Mouse (Mus musculus) cerebellum, adult 9-10 months (tissue): Measurements from ENCODE around the gene Cldn2.
A peak's percentile ranks its signal among the peaks of the same experiment; 100 is the strongest.

Source experiments
- DNase-seq: peaks from one replicate; pipeline ENCODE4 v3.0.0; 2022

The Cldn2 gene

DNA sequence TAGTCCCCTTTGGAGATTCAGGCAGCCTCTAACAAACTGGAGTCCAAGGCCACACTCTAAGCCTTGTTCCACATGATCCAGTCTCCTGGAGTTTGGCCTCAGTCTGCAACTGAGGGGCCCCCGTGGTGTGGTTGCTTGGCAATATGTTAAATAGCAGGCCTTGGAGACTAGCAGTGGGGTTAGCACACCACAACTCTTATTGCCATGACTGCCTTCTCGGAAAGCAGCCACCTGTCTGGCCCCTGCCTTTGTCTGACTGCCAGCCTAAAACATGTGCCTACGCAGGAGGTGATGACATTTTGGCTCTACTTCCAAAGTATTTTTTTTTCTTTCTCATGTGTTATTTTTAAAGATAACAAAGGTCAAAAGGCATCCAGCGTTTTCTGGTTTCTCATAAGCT is 7.5 kb downstream of the Cldn2 start:
- DNase-seq: peak; percentile 76

DNA sequence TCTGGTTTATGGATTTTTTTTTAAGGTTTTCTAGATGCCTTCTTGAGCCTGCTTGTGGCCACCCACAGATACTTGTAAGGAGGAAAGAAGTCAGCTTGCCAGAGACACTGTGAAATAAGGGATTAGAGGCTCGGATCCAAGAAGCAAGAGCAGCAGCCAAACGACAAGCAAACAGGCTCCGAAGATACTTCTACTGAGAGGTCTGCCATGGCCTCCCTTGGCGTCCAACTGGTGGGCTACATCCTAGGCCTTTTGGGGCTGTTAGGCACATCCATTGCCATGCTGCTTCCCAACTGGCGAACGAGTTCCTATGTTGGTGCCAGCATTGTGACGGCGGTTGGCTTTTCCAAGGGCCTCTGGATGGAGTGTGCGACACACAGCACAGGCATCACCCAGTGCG is 7.9 kb downstream of the Cldn2 start:
- DNase-seq: peak; percentile 71

GRCm38 (mm10) chrX:139812636-139813298 is 12.1 kb downstream of the Cldn2 start:
- no peak for DNase-seq

DNA sequence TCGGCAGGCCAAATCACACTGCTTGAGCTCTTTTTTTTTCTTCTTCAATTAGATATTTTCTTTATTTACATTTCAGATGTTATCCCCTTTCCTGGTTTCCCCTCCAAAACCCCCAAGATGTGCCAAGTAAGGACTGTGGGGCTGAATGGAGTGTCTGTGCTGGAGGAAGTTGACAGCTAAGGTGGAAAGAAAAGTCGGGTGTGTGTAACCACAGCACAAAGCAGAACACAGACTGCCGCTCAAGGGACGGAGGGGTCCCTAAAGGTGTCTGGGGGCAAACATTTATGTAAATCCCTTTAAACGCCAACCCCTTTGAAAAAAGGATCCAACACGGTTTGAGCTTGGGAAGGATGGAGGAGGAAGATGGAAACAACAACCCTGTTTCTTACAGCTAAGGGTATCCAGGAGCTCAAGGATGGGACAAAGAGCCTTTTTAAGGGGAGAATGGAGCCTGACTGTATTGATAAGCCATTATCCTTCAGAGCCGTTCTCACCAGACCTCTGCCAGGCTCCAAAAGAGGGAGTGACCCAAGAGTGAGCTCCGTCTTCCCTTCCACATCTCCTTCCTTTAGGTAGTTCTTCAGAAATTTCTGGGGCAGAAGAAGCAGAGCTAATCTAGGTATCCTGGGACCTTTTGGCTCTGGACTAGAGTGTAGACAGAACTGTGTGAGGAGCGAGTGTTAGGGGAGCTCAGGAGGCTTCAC is 12.8 kb downstream of the Cldn2 start:
- DNase-seq: no peak

DNA sequence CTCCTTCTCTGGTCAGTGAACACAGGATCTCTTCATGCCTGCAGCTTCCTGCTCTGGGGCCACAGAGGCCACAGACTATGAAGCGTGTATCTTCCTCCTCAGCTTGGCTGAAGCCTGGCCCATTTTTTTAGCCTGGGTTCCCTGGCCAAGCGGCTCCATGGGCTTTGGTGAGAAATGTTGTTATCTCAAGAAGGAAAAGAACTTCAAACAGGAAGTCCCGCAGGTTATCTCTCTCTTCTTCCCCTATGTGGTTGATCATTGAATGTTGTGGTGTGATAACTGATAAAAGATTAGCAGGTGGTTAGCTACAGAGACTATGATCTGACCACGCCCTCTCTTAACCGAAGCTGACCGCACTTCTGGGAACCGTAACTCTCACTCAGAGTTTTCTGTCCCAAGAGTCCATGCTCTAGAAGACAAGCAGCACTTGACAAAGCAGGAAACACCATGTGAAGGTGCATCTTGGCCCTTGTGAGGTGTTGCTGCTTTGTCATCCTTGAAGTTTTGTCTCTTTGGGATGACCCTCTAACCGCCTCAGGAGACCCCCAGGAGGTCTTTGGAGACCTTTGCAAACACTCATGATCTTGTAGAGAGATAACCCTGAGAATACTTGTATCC is 13.5 kb downstream of the Cldn2 start:
- no peak for DNase-seq

DNA sequence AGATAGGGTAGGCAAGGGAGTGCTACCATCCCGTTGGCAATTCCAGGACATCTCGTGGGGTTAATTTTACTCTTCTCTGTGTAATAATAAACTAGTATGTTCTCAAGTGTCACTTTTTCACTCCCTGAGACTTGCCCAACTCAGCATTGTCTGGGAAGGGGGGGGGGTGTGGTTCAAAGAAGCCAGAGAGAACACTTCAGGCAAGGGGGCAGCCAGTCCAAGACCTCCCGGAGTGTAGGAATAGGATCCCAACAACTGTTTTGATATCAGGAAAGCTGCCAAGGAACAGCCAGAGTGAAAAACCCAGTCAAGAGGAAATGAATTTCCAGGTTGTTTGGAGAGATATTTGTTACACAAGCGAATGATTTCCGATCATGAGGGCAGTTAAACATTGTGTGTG is 14.6 kb downstream of the Cldn2 start:
- no peak for DNase-seq

DNA sequence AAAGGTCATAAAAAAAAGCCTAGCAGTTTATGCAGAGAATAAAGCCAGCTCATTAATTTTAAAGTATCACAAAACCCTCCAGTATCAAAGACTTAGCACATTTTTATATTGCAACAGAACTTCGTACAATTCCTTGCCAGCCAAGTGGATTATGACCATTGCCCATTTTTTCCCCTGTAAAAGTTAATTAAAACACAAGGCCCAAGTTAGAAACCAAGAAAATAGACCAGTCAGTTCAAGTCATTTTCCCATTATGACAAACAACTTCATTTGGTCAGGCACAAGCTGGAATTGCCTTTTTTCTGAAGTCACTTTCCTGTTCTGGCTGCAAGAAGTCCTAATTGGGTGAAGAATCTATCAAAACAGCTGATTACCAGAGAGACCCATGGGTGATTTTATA is 24.8 kb downstream of the Cldn2 start:
- no peak for DNase-seq

DNA sequence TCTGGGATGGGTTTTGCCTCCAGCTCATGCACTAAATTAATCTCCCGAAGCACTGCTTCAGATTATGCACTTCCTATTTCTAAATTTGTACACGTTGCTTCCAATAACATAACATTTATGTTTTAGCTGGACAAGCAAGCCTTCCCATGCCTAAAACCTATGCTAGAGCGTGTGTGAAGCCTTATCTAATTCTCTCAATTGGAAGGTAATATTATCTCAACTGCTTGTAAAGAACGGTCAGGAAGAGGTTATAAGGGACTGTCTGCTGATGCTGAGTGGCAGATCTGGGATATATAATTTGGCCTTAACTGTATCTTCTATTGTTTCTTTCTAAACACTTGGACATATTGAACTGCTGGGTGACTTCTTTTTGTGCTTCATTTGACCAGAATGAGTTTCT is 26.3 kb downstream of the Cldn2 start:
- no peak for DNase-seq

GRCm38 (mm10) chrX:139828363-139829092 is 27.9 kb downstream of the Cldn2 start:
- DNase-seq: no peak

DNA sequence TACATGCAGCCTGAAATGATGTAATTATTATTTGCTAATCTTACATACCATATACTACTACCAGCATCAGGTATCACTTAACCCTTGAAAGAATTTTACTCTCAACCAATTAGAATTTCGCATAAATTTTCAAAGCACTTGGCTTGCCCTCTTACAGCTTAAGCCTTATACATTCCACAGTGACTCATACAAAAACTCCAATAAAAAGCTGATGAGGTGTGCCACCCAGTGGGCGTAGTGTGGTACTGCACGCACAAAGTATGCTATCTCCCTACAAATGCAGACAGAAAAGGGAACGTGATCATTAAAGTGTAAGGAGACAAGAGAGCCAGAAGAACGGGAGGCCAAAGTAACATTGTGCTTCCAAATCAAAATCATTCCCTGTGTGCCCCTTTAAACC is 31.8 kb downstream of the Cldn2 start:
- peak; percentile 58 for DNase-seq

- DNase-seq: no peak
These were observed 38.4 kb downstream of the Cldn2 start for GRCm38 (mm10) chrX:139839057-139839456.

- no peak for DNase-seq
These were observed 40.5 kb downstream of the Cldn2 start for GRCm38 (mm10) chrX:139841091-139841490.

GRCm38 (mm10) chrX:139854795-139855194 is 54.2 kb downstream of the Cldn2 start:
- DNase-seq: no peak

DNA sequence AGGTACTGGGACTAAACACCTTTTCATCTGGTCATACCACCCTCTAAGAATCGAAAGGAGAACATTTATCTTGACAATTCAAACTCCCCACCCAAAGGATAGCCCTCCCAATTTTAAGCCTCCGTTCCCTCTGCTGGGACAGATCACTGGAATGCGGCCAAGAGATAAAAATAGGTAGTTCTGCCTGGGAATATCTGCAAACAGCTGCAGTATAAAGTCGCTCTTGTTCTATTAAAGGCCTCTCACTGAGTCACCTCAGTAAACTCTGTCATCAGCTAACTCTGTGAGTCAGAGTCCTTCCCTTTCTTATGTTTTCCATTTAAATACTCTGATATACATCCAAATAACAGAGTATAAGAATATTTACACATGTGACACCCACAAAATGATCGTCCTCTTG is 58.8 kb downstream of the Cldn2 start:
- DNase-seq: no peak
